Mouse (Mus musculus) midbrain, embryonic 12.5 days (tissue): ENCODE results near the gene Abca7. TPM values are rescaled to one million over a fixed set of nuclear protein-coding genes. Genes with fewer than 3 reads are reported as not detected.
A peak's percentile ranks its signal among the peaks of the same experiment; 100 is the strongest.
"Not testable (repeated sequence)": the region's sequence is repeated elsewhere in the genome, so short reads cannot be mapped to it uniquely, and the experiment has no call there.

Experiments used
- ATAC-seq: fragments of 200-750 bp; cut with Nextera tagmentation; 2 replicates; pipeline ENCODE4 v1.8.0; 2017; ENCODE audit warnings: low read depth, moderate TSS enrichment, moderate library complexity; ENCODE audit not compliant: low FRiP score
- H3K27ac ChIP-seq: fragments of 300-500 bp; sonication (generic); replicated peaks from 2 replicates; pipeline ENCODE4 v1.5.1; 2016; ENCODE audit warnings: mild to moderate bottlenecking
- H3K27me3 ChIP-seq: fragments of 300-500 bp; sonication (generic); 2 replicates; pipeline ENCODE4 v1.6.1; 2016; ENCODE audit warnings: mild to moderate bottlenecking
- H3K36me3 ChIP-seq: fragments of 300-500 bp; sonication (generic); 2 replicates; pipeline ENCODE4 v1.6.1; 2016
- H3K4me1 ChIP-seq: fragments of 300-500 bp; sonication (generic); 2 replicates; pipeline ENCODE4 v1.6.1; 2016
- H3K4me2 ChIP-seq: fragments of 300-500 bp; sonication (generic); replicated peaks from 2 replicates; pipeline ENCODE4 v1.6.1; 2016; ENCODE audit warnings: mild to moderate bottlenecking, moderate library complexity
- H3K4me3 ChIP-seq: fragments of 300-500 bp; sonication (generic); 2 replicates; pipeline ENCODE4 v1.5.1; 2016; ENCODE audit warnings: mild to moderate bottlenecking
- H3K9ac ChIP-seq: fragments of 300-500 bp; sonication (generic); replicated peaks from 2 replicates; pipeline ENCODE4 v1.6.1; 2016; ENCODE audit warnings: mild to moderate bottlenecking, moderate library complexity
- H3K9me3 ChIP-seq: fragments of 300-500 bp; sonication (generic); 2 replicates; pipeline ENCODE4 v1.6.1; 2016; ENCODE audit warnings: mild to moderate bottlenecking
- WGBS: fragments of 180-500 bp; shearing (Covaris S2); methylation state at CpG from one replicate; pipeline ENCODE4 v1.1.7; 2016; 5-methylcytosine and 5-hydroxymethylcytosine counted together
- polyA plus RNA-seq: library from polyadenylated mRNA; unstranded; fragments of >200 nt; fragmentation: Nextera tagmentation; extraction: Ambion mirVana; gene quantifications from 2 replicates; pipeline ENCODE4 v1.2.1, GENCODE M21; 2016

Gene Abca7
- polyA plus RNA-seq, 1 experiment from 2014 or later = 7.6 TPM

DNA sequence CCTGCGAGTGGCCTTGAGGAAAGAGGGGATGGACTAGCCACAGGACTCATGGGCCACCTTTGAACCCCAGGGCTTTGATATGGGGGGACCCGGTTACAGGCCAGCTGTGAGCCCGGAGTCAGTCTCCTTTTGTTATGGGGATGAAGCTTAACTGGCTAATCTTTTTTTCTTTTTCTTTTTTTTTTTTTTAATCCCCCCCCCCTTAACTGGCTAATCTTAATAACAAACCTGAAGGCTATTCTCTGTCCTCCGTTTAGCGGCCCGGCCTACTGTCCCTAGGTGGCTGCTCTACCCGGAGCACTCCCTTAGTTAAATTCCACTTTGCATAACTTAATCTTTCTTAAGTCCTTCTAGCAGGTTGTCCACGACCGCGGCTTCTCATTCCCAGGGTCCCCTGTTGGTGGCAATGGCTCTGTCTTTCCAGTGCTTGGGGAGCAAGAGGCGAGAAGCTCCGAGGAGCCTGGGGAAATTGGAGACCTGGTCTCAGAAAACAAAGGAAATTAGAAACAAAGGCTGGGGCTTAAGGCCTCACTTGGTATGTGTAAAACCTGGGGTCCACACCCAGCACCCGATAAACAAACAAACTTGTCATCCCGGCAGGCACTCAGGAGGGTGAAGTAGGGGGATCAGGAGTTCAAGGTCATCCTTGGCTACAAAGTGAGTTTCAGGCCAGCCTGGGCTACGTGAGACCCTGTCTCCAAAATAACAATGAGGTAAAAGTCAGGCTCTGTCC, 54.8 kb downstream of the Abca7 start:
- Histone ChIP-seq H3K4me1 (peaks cover 54% of the 10 kb centered on the region), H3K4me3 (no peak overlapping the region), H3K4me2 (no peak overlapping the region), H3K27me3 (peaks cover 8% of the 10 kb centered on the region; the same call in 1 of the 2 replicates), H3K9ac (0 out of 2 replicates have a peak overlapping the region, but pooled peaks have one; percentile 16), H3K9me3 (no peaks in the 10 kb centered on the region), H3K36me3 (peaks cover 8% of the 10 kb centered on the region; the same call in 1 of the 2 replicates), H3K27ac (peak overlapping the region; percentile 50)
- 6% methylated on average over 15 of the region's 15 CpGs for WGBS
- no peak for ATAC-seq

DNA sequence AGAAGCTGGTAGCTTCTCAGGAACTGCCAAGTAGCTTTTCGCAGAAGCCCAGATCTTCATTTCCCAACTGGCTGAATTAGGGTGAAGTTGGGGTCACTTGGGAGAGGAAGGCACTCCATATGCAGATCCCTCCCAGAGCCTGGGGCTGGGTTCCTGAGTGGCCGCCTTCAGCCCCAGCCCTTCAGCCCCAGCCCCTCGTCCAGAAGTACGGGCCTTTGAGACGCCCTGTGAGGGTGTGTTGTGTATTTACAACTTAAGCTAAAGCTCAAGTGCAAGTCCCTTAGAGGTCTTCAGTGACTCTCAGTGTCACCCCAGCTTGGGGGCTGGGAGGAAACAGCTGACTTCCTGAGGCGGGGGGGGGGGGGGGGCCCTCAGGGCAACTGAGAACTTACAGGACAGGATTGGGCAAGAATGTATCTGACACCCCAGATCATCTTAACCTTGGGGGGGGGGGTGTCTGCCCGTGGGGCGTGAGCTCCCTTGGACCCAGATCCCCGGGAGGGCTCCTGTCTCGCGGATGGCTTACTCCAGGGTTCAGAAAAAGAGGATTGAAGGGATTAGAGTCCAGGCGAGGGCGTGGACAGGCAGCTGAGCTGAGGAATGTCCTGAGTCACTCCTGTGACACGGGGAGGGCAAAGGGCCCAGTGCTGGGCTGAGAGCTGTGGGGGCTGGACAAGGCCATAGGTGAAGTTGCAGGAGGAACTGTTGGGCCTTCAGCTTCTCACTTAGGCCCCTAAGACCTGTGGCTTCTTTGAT, 55.5 kb downstream of the Abca7 start:
- Histone ChIP-seq H3K9ac (no peak overlapping the region), H3K9me3 (no peaks in the 10 kb centered on the region), H3K4me2 (no peak overlapping the region), H3K4me1 (peaks cover 54% of the 10 kb centered on the region), H3K27ac (peak overlapping the region; percentile 50), H3K27me3 (peaks cover 7% of the 10 kb centered on the region; the same call in 1 of the 2 replicates), H3K36me3 (peaks cover 14% of the 10 kb centered on the region), H3K4me3 (no peak overlapping the region)
- WGBS = 14% methylated on average over 13 of the region's 14 CpGs
- no peak for ATAC-seq

DNA sequence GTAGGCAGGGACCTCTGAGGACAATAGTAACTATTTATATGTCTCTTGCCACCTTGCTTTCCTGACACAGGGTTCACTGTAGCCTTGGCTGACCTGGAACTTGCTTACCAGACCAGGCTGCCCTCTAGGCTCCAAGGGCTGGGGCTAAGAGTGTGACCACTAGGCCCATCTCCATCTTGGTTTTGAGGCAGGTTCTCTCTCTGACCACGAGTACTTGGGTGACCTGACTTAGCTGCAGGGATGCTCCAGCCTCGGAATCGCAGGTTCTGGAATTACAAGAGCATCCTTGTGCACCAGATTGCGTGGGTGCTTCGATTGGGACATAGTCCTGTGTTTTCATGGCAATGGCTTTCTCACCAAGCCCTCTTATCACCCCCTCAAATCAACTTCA, 56.1 kb downstream of the Abca7 start:
- no peak for ATAC-seq
- Histone ChIP-seq H3K9ac (no peak overlapping the region), H3K4me2 (no peak overlapping the region), H3K36me3 (peaks cover 20% of the 10 kb centered on the region), H3K27ac (no peak overlapping the region), H3K27me3 (0 out of 2 replicates have a peak, but pooled peaks cover 1% of the 10 kb centered on the region), H3K4me3 (no peak overlapping the region), H3K4me1 (peaks cover 52% of the 10 kb centered on the region), H3K9me3 (no peaks in the 10 kb centered on the region)
- 82% methylated on average over 5 of the region's 5 CpGs for WGBS

DNA sequence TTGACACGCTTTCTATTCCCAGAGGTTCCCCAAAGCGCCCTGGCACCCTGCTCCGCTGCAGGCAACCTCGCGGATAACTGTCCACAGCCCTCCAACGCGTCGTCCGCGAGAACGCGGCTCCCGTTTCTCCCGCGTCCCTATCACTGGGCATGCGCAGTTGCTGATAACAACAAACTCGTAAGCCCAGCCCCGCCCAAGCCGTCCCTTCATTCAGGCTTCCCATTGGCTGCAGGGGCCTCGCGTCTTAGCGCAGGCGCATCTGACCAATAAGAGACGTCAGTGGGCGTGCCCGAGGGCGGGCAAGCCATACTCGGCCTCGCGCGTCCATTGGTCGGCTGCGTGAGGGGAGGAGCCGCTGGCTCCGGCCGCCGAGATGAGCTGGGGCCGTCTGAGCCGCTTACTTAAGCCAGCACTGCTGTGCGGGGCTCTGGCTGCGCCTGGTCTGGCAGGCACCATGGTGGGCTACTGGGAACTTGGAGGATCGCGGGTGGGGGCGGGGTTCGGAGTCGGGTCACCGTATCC, 57.0 kb downstream of the Abca7 start:
- under 1% methylated on average over 47 of the region's 47 CpGs for WGBS
- Histone ChIP-seq H3K4me1 (peaks cover 43% of the 10 kb centered on the region), H3K27ac (peak overlapping the region; percentile 96), H3K9ac (peak overlapping the region; percentile 84), H3K4me3 (peak overlapping the region; percentile 73), H3K9me3 (no peaks in the 10 kb centered on the region), H3K27me3 (no peaks in the 10 kb centered on the region), H3K36me3 (peaks cover 29% of the 10 kb centered on the region), H3K4me2 (peak overlapping the region; percentile 80)
- peak; percentile 97 for ATAC-seq

DNA sequence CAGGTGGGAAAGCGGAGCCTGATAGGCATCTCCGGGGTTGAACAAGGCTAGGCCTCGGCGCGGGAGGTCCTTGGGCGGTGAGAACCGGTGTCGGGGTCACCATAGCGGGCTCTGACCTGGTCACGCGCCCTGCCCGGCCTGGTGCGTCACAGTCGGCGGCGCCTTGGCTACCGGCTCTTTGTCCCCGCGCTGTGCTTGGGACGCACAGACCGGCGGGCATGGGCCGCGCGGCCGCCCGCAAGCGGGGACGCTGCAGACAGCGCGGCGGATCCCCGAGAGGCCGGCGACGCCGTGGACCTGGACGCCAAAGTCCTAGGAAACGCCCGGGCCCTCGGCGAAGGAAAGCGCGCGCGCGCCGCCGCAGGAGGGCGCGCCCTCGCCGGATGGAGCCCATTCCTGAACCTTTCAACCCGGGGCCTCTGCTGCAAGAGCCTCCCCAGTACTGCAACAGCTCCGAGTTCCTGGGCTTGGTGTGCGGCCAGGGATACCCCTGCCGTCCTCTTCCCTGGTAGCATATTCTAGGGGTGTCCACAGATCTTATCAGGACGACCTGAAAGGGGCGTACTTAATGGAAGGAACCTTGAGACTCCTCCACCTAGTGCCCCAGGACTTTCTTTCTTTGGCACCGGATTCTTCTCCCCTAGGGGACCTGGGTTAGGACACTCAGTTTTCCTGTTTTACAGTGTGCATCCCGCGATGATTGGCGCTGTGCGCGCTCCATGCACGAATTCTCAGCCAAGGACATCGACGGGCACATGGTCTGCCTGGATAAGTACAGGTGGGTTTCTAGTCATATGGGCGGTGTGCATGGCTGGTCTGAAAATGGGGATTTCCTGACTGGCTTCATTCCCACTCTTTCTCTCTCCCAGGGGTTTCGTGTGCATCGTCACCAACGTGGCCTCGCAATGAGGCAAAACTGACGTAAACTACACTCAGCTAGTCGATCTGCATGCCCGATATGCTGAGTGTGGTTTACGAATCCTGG, 57.8 kb downstream of the Abca7 start:
- peak overlapping the region; percentile 80 for H3K4me2 ChIP-seq
- 3% methylated on average over 75 of the region's 77 CpGs for WGBS
- H3K4me3 ChIP-seq = peak overlapping the region; percentile 73
- no peaks in the 10 kb centered on the region for H3K9me3 ChIP-seq
- peak overlapping the region; percentile 96 for H3K27ac ChIP-seq
- H3K36me3 ChIP-seq = peaks cover 35% of the 10 kb centered on the region
- ATAC-seq = peak; percentile 50
- peaks cover 36% of the 10 kb centered on the region for H3K4me1 ChIP-seq
- no peaks in the 10 kb centered on the region for H3K27me3 ChIP-seq
- peak overlapping the region; percentile 84 for H3K9ac ChIP-seq

DNA sequence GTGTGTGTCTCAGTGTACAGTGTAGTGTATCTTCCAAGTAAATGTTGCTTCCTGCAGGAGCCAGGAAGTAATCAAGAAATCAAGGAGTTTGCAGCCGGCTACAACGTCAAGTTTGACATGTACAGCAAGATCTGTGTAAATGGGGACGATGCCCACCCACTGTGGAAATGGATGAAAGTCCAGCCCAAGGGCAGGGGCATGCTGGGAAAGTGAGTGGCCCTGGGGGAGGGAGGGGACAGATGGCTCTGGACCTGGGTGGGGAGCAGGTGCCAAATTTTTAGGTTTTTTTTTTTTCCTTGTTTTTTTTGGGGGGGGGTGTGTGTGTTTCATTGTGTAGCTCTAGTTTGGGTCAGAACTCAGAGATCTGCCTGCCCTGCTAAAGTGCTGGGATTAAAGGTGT, 58.6 kb downstream of the Abca7 start:
- Histone ChIP-seq H3K36me3 (peaks cover 43% of the 10 kb centered on the region), H3K4me1 (peaks cover 35% of the 10 kb centered on the region), H3K4me2 (peak overlapping the region; percentile 80), H3K4me3 (peak overlapping the region; percentile 73), H3K9ac (peak overlapping the region; percentile 84; the same call in 1 of the 2 replicates)
- not testable (repeated sequence) for ATAC-seq, H3K27me3 ChIP-seq, H3K27ac ChIP-seq, H3K9me3 ChIP-seq
- 43% methylated on average over 3 of the region's 3 CpGs for WGBS

DNA sequence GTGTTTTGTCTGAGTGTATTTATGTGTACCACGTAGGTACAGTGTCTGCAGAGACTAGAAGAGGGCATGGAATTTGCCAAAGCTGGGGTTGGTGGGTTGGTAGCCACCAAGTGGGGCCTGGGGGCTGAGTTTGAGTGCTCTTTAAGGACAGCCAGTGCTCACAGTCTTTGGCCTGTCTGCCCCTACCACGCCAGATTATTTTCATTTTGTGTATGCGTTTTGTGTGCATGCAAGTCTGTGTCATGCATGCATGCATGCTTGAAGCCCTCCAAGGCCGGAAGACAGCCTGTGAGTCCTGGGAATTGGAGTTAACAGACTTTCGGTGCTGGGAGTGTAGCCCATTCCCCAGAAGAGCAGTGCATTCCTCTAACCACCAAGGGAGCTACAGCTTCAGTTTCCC, 59.1 kb downstream of the Abca7 start:
- Histone ChIP-seq H3K9ac (peak overlapping the region; percentile 84; the same call in 1 of the 2 replicates), H3K9me3 (no peaks in the 10 kb centered on the region), H3K27me3 (no peaks in the 10 kb centered on the region), H3K27ac (no peak overlapping the region), H3K4me1 (peaks cover 31% of the 10 kb centered on the region), H3K36me3 (peaks cover 47% of the 10 kb centered on the region), H3K4me3 (peak overlapping the region; percentile 73; the same call in 1 of the 2 replicates), H3K4me2 (peak overlapping the region; percentile 80)
- ATAC-seq = no peak
- 87% methylated on average over 5 of the region's 5 CpGs for WGBS

DNA sequence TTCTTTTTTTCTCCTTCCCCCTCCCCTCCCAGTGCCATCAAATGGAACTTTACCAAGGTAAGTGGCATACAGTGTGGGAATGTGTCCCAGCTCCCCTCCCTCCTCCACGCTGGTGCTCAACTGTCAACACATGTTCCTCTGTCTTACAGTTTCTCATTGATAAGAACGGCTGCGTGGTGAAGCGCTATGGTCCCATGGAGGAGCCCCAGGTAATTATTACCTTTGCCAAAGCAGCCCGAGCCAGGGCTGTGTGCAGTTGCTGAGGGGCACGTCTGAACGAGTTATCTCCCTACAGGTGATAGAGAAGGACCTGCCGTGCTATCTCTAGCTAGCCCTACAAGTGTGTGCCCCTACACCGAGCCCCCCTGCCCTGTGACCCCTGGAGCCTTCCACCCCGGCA, 59.6 kb downstream of the Abca7 start:
- no peak overlapping the region for H3K9ac ChIP-seq

DNA sequence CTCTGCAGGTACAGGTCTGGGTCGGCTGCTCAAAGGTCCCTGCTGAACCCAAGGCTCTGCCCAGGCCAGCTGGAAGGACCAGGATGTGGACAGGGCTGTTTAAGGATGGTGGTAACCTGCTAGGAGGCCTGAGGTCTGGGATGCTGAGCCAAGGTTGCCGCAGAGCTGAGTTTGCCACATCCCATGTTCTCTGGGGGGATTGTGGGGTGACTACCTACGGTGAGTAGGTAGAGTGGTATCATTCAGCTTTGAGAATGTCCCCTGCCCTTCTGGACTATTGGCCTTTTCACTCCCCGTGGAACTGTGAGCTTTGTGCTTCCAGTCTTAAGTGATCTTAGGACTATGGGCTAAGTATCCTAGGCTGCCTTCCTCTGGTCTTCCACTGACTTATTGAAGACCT, 60.2 kb downstream of the Abca7 start:
- peaks cover 21% of the 10 kb centered on the region for H3K4me1 ChIP-seq
- no peak overlapping the region for H3K9ac ChIP-seq
- WGBS = 88% methylated on average over 4 of the region's 4 CpGs

More for the DNA sequence above, 59.6 kb downstream of the Abca7 start:
- no peak for ATAC-seq
- Histone ChIP-seq H3K4me2 (no peak overlapping the region), H3K9me3 (no peaks in the 10 kb centered on the region), H3K4me1 (peaks cover 26% of the 10 kb centered on the region), H3K4me3 (no peak overlapping the region), H3K36me3 (peaks cover 52% of the 10 kb centered on the region), H3K27me3 (no peaks in the 10 kb centered on the region), H3K27ac (no peak overlapping the region)
- WGBS = 90% methylated on average over 10 of the region's 10 CpGs

DNA sequence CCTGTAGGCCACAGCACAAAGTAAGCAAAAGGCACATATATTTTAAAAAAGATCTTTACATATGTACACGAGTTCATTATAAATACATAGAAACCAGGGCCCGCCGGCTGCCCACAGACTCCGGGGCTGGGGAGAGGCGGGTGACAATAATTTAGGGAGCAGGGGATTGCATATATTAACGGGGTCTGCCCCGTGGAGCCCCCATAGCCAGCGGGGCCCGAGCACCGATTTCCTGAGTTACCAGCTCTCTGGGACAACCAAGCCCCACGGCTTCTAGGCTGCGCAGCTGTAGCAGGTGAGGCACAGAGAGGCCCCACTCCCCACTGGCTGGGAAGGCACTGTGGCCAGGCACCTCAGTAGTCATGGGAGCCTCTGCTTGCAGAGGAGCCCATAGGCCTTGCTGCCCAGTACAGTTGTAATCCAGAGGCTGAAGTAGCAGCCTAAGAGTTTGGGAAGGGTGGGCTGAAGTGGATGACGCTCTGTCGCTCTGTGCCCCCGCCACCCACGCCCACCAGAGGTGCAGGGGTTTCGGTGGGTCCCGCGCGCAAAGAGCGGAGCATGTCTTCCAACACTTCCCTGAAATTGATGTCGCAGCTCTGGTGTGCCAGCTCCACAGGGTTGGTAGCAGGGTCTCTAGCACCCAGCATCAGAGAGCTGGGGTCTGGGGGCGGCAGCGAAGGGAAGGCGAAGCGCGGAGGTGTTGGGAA, 60.8 kb downstream of the Abca7 start:
- Histone ChIP-seq H3K4me3 (no peak overlapping the region), H3K36me3 (peaks cover 64% of the 10 kb centered on the region), H3K4me2 (no peak overlapping the region), H3K9ac (no peak overlapping the region), H3K9me3 (no peaks in the 10 kb centered on the region), H3K4me1 (peaks cover 19% of the 10 kb centered on the region), H3K27ac (no peak overlapping the region), H3K27me3 (no peaks in the 10 kb centered on the region)
- no peak for ATAC-seq
- WGBS = 90% methylated on average over 27 of the region's 27 CpGs

More for the DNA sequence above, 60.2 kb downstream of the Abca7 start:
- no peak for ATAC-seq
- no peaks in the 10 kb centered on the region for H3K27me3 ChIP-seq
- peaks cover 58% of the 10 kb centered on the region for H3K36me3 ChIP-seq
- H3K27ac ChIP-seq = no peak overlapping the region
- H3K9me3 ChIP-seq = no peaks in the 10 kb centered on the region
- no peak overlapping the region for H3K4me3 ChIP-seq
- H3K4me2 ChIP-seq = no peak overlapping the region
